Mouse (Mus musculus): ENCODE measurements at regions not wholly inside any gene's neighbourhood (a gene's known extent, or its start where the extent isn't known, plus 50 kb on each side); places are given as distances from the start of the nearest gene placed in this dataset.
A peak's percentile ranks its signal among the peaks of the same experiment; 100 is the strongest.

DNA sequence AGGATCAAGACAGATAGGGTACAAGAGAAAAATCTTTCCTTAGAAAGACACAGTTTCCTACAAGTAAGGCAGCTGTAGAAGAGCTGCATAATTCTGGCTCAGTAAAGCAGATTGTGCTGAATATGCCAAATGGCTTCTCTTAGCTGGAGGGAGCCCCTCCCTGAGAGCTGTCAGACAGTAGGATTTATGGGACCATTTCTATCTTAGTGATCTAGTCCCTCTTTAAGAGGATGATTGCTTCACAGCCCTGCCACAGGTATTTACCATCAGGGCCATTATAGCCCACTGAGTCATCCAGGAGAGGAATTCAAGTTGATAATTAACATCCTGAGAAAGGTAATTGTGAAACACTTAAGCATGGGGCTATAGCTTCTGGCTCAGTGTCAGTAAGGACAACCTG, 101.5 kb upstream of the Cypt1 start:
- no peak for DNase-seq (ENCODE audit: low spot score in 2 of 2)

DNA sequence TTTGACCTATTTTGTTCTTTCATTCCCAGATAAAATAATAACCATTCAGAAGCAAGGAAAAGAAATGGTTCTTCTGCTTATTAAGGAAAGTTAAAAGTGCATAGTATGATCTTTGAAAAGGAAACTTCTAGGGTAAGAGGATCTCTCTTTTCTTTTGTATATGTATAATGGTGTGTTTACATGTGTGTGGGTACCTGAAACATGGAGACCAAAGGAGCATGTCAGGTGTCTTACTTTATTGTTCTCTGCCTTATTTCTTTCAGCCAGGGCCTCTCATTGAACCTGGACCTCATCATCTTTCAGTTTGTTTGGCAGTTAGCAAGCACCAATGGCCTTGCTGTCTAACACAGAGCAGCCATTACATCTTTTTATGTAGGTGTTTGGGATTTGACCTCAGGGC, 101.0 kb upstream of the Cypt1 start:
- no peak for DNase-seq (ENCODE audit: low spot score in 2 of 2)

GRCm38 (mm10) chrX:16438088-16438487, 84.6 kb upstream of the Cypt1 start:
- DNase-seq (ENCODE audit: low spot score in 2 of 2), result no peak

DNA sequence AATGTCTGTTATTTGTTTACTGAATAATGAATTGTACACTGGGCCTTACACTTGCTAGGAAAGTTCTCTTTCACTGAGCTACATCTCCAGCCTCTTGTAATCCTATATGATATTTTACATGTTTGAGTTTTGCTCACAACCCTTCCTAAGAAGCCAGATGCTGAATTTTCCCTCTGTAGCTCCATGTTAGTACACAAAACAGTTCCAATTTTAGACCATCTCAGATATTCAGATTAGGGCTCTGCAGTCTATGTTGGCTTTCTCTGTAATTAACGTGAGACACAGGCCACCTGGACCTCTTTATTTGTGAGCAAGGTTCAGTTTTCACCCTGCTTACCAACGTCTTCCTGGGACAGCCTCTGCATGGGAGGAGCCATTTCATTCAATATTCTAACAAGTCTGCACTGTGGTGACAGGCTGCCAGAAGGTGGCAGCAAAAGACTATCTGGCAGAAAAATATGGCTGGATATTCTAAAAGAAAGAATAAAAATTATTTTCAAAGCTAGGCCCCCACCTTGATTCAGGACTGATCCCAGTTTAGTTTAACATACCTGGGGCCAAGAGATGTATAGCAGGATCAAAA, 72.1 kb upstream of the Cypt1 start:
- peak; percentile 5 to 12 for DNase-seq (ENCODE audit: low spot score in 2 of 2)

Measured in left cerebral cortex, adult 8-10 months (tissue).